Mouse (Mus musculus): ENCODE results near the gene Vdac1.

GRCm38 (mm10) chr11:52377579-52377978 is 16.9 kb downstream of the Vdac1 start:
- TF ChIP-seq CTCF (IDR thresholded peaks at IDR 0.05; ENCODE audit: low read depth): no peak
- TF ChIP-seq EP300 (IDR thresholded peaks at IDR 0.05; ENCODE audit: low read depth): no peak
